Mouse (Mus musculus): ENCODE measurements at regions not wholly inside any gene's neighbourhood (a gene's known extent, or its start where the extent isn't known, plus 50 kb on each side); places are given as distances from the start of the nearest gene placed in this dataset.

DNA sequence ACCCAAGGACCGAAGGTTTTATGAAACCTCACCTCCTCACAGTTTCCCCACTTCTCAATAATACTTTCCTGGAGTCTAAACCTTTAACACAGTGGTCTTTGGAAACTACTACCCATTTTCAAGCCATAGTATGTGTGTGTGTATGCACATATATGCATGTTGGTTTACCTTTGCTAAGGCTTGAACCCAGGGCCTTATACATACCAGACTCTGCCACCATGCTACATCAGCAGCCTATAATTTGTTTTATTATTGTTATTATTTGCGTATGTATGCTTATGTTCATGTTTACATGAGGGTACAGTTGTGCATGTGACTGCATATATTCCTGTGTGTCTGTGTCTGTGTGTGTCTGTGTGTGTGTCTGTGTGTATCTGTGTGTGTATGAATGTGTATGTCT, 58.2 kb upstream of the Cpsf6 start:
- Histone ChIP-seq H3K4me1 (ENCODE audit: insufficient read depth, low read length) (no peaks in the 10 kb centered on the region), H3K4me3 (ENCODE audit: low read depth, low read length) (no peak overlapping the region), H3K27me3 (ENCODE audit: insufficient read depth, low read length) (no peaks in the 10 kb centered on the region), H3K9ac (replicated peaks; ENCODE audit: low read length, poor library complexity, severe bottlenecking) (no peak overlapping the region), H3K36me3 (ENCODE audit: insufficient read depth, low read length) (no peaks in the 10 kb centered on the region), H3K27ac (ENCODE audit: low read depth, low read length) (no peak overlapping the region), H3K4me2 (ENCODE audit: low read depth, low read length, poor library complexity, severe bottlenecking) (no peak overlapping the region), H3K9me3 (ENCODE audit: low read length) (no peaks in the 10 kb centered on the region)
- TF ChIP-seq CTCF (IDR thresholded peaks at IDR 0.05), result no peak
- WGBS, result 89% methylated on average over 2 of the region's 2 CpGs
- ATAC-seq (ENCODE audit: low FRiP score) (no peak), DNase-seq (ENCODE audit: low spot score) (no peak)

DNA sequence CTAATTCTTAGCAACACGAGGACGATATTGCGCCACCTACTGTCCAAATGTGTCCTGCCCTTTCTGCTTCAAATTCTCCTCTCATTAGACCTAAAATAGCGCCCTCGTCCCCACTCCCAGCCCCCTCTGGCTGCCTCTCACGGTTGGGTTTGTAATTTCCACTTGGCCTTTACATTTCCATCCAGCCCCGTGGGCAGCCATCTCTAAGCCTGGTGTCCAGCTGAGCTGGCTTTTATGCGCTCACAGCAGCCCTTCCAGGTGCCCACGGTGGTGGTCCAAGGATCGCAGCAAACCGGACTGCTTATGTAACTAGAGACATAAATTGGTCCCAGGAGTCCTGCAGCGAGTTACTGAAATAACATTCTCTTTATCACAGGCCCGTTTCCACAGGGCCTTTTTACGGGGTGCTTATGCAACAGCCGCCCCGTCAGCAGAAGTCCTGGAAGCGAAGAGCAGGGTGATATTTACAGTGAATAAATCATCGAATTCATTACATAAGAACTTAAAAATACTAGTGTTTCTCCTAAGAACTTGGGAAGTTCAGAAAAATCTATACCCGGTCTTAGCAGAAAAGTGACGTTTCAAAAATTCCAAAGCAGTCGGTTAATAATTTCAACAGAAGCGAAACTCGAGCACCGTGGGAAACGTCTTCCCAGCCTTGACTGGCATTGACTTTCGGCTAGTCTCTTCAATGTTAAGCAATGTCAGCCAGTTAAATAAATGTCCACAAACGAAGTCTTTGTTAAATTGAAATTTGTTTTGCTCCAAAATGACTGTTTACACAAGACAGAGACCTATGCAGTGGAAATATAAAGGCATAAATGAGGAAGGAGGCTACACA, 57.3 kb upstream of the Cpsf6 start:
- WGBS, result 44% methylated on average over 27 of the region's 27 CpGs
- no peaks in the 10 kb centered on the region; the same call in 1 of the 2 replicates for H3K4me1 ChIP-seq (ENCODE audit: insufficient read depth, low read length)
- peak; percentile 74 for TF ChIP-seq CTCF (IDR thresholded peaks at IDR 0.05)

DNA sequence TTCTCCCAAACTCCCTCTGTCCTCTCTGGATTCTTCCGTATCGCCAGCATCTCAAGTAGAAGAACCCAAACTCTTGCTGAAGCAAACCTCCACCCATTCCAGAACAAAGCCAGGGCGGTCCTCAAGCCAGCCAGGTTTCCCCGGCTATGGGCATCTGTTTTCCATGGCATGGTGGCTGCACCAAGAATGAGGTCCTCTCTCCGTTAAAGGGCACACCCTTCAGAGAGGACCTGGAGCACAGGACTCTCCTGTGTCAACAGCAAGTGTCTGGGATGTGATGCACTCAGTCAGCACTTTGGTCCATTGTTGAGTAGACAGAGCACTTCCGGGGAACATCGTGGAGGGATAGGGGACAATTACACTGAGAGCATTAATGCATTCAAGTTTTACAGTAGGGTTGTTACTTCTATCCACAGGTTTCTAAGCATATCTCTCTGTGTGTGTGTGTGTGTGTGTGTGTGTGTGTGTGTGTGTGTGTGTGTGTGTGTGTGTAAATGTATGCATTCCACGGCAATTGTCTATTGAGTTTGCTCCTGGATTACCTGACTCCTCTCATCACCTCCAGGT, 56.6 kb upstream of the Cpsf6 start:
- Histone ChIP-seq H3K36me3 (ENCODE audit: insufficient read depth, low read length) (no peaks in the 10 kb centered on the region), H3K4me2 (ENCODE audit: low read depth, low read length, poor library complexity, severe bottlenecking) (no peak overlapping the region), H3K9me3 (ENCODE audit: low read length) (no peaks in the 10 kb centered on the region), H3K27ac (ENCODE audit: low read depth, low read length) (no peak overlapping the region), H3K4me3 (ENCODE audit: low read depth, low read length) (no peak overlapping the region), H3K9ac (replicated peaks; ENCODE audit: low read length, poor library complexity, severe bottlenecking) (no peak overlapping the region), H3K27me3 (ENCODE audit: insufficient read depth, low read length) (no peaks in the 10 kb centered on the region), H3K4me1 (ENCODE audit: insufficient read depth, low read length) (no peaks in the 10 kb centered on the region; the same call in 1 of the 2 replicates)
- ATAC-seq (ENCODE audit: low FRiP score) (no peak), DNase-seq (ENCODE audit: low spot score) (no peak)
- no peak for TF ChIP-seq CTCF (IDR thresholded peaks at IDR 0.05)
- WGBS, result 68% methylated on average over 8 of the region's 8 CpGs

More for the DNA sequence above, 57.3 kb upstream of the Cpsf6 start:
- ATAC-seq (ENCODE audit: low FRiP score) (no peak), DNase-seq (ENCODE audit: low spot score) (peak; percentile 54)
- Histone ChIP-seq H3K9me3 (ENCODE audit: low read length) (no peaks in the 10 kb centered on the region), H3K27me3 (ENCODE audit: insufficient read depth, low read length) (no peaks in the 10 kb centered on the region), H3K9ac (replicated peaks; ENCODE audit: low read length, poor library complexity, severe bottlenecking) (no peak overlapping the region), H3K4me3 (ENCODE audit: low read depth, low read length) (no peak overlapping the region), H3K36me3 (ENCODE audit: insufficient read depth, low read length) (no peaks in the 10 kb centered on the region), H3K4me2 (ENCODE audit: low read depth, low read length, poor library complexity, severe bottlenecking) (no peak overlapping the region), H3K27ac (ENCODE audit: low read depth, low read length) (no peak overlapping the region)

DNA sequence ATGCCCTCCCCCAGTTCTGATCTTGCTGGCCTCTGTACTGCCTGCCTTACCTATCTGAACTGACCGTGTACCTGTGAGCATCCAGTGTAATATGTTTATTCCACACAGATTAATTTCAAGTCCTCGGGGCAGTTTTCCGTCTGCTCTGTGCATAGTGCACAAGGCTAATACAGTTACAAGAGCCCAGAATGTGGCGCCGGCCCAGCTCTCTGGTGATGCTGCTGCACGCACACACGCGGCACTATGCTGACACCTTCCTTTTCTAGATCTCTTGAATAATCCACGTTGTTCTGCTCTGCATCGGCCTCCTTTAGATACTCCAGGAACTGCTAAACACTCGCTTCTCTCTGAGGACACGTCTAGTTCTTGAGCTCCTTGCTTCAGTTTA, 55.9 kb upstream of the Cpsf6 start:
- Histone ChIP-seq H3K4me3 (ENCODE audit: low read depth, low read length) (peak overlapping the region; percentile 30; the same call in 1 of the 2 replicates), H3K4me2 (ENCODE audit: low read depth, low read length, poor library complexity, severe bottlenecking) (peak overlapping the region; percentile 47), H3K27ac (ENCODE audit: low read depth, low read length) (no peak overlapping the region), H3K36me3 (ENCODE audit: insufficient read depth, low read length) (no peaks in the 10 kb centered on the region), H3K9ac (replicated peaks; ENCODE audit: low read length, poor library complexity, severe bottlenecking) (peak overlapping the region; percentile 33; the same call in 1 of the 2 replicates), H3K4me1 (ENCODE audit: insufficient read depth, low read length) (no peaks in the 10 kb centered on the region; the same call in 1 of the 2 replicates), H3K27me3 (ENCODE audit: insufficient read depth, low read length) (peaks cover 4% of the 10 kb centered on the region; the same call in 1 of the 2 replicates), H3K9me3 (ENCODE audit: low read length) (no peaks in the 10 kb centered on the region)
- no peak for TF ChIP-seq CTCF (IDR thresholded peaks at IDR 0.05)
- ATAC-seq (ENCODE audit: low FRiP score), result 0 out of 2 replicates have a peak, but pooled peaks have one; percentile 8
- no peak for DNase-seq (ENCODE audit: low spot score)
- 44% methylated on average over 12 of the region's 12 CpGs for WGBS

DNA sequence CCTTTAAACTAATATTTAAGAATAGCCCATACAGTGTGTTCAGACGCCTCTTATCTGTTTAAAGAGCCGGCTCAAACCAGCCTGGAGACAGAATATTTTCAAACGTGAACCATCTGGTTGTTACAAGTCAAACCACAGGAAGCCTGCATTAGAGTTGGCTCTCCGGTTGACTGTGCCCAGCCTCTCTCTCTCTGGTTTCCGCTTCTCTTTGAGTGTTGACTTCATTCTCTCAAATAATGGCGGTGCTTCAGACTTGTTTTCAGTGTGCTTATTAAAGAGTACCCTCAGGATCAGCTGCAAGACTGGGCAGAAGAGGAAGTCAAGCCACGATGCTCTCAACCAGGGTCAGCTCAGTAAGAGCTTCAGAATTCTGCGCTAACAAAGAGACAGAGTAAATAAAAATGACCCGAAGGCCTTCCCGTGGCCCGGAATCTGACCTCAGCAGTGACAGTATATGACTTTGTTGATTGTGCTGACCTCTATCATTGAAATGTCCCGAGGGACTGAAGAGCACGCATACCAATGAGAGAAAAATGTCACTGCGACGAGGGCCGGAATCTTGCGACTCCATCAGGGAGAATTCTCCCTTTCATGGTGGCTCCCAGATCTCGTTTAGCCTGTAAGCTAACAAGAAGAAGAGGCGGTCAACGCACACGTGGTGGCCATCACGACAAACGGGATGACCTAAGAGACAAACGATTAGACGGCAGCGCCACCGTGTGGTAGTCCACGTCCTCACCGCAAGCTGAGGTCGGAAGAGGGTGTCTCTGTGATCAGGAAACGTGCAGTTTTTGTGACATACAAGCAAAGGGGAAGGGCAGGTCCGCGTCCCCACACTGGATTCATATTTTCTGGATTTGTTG, 55.3 kb upstream of the Cpsf6 start:
- Histone ChIP-seq H3K36me3 (ENCODE audit: insufficient read depth, low read length) (no peaks in the 10 kb centered on the region), H3K27me3 (ENCODE audit: insufficient read depth, low read length) (peaks cover 4% of the 10 kb centered on the region; the same call in 1 of the 2 replicates), H3K9ac (replicated peaks; ENCODE audit: low read length, poor library complexity, severe bottlenecking) (peak overlapping the region; percentile 33), H3K4me2 (ENCODE audit: low read depth, low read length, poor library complexity, severe bottlenecking) (peak overlapping the region; percentile 47), H3K9me3 (ENCODE audit: low read length) (no peaks in the 10 kb centered on the region), H3K4me1 (ENCODE audit: insufficient read depth, low read length) (no peaks in the 10 kb centered on the region; the same call in 1 of the 2 replicates), H3K27ac (ENCODE audit: low read depth, low read length) (no peak overlapping the region), H3K4me3 (ENCODE audit: low read depth, low read length) (peak overlapping the region; percentile 30)
- ATAC-seq (ENCODE audit: low FRiP score), result peak; percentile 85
- WGBS, result 19% methylated on average over 33 of the region's 33 CpGs
- DNase-seq (ENCODE audit: low spot score), result peak; percentile 95
- TF ChIP-seq CTCF (IDR thresholded peaks at IDR 0.05), result peak; percentile 98

Data from midbrain, postnatal 0 days (tissue).